Mouse (Mus musculus) regulatory T cell (primary cell): Measurements from ENCODE around the gene B3gat3.
"Not testable (repeated sequence)": the region's sequence is repeated elsewhere in the genome, so short reads cannot be mapped to it uniquely, and the experiment has no call there.

Source experiments
- in situ Hi-C: fragments of 300-600 bp; cut with MboI, MseI; formaldehyde crosslinking; loops from one replicate; pipeline ENCODE4 v1.15.1; 2025; ENCODE audit warnings: high pct_unique_total_duplicates

The B3gat3 gene

DNA sequence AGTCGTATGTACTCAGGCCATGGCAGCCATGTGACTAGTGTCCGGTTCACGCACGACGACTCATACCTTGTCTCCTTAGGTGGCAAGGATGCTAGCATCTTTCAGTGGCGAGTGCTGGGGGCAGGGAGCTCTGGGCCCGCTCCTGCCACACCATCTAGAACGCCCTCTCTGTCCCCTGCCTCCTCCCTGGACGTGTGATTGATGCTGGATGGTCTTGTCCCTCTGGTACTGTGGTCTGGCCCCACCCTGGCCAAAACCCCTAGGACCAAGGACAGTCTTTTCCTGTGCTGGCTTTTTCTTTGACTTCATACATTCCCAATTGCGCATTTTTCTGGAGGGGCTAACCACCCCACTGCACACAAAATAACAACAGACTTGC lies 21.0 kb downstream of the B3gat3 start:
- in situ Hi-C loops = no loop called here

DNA sequence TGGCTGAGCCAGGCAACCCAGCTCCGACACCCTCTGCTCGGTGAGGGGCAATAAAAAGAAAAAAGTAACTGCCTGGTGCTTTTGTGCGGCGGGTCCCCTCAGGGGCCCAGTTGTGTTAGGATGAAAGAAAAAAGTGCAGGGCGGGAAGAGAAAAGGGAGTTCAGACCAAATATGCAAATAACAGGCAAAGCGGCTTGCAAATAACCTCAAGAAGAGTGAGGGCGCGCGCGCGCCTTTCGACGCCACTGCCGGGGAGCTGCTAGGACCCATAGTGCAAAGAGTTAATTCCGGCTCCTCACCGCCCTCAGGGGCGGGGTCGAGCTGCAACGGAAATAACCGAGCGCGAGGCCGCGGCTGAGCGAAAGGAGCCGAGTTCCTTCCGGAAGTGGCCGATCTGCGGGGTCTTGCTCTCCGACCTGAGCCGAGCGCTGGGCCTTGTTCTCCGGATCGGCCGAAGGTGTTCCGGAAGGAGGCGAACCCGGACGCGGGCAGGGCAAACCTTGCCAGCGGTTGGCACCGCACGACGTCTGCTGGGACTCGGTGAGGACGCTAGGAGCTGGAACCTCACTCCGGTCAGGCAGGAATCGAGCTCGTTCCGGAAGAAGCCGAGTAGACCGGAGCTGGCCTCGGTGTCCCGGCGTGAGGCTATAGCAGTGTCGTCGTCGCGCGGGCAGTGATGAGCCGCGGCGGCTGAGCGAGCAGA lies 21.5 kb downstream of the B3gat3 start, which contains the start of gene Mta2:
Mta2 (plus strand) TSS at position 361 of the 703 bp plus-strand sequence.
- in situ Hi-C loops = no loop called here

DNA sequence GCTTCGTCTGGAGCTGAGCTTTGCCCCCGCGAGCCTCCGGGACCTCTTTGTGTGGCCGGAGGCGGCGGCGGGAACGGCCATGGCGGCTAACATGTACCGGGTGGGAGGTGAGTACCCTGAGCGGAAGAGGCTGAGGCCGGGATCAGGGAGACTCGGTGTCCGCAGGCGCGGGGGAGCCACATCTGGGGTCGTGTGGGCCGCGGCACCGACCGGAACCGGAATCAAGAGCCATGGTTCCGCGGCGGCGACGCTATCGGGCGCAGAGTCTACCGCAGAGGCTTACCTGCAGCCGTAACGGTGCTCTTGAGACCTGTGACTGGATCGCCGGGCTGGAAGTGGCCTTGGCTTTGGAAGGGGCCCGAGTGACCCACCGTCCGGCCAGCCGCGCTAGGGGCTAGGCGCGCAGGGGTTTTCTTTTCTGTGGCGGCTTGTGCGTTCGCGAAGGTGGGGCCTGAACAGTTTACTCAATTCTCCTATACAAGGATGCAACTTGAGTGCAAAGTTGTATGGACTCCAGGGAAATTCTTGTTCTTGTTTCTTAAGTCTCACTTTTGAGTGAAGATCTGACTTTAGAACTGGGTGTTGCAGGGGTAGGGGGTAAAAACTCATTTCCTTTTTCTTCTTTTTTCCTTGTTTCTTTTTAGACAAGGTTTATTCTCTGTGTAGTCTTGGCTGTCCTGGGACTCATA lies 22.2 kb downstream of the B3gat3 start:
- in situ Hi-C loops = no loop called here

DNA sequence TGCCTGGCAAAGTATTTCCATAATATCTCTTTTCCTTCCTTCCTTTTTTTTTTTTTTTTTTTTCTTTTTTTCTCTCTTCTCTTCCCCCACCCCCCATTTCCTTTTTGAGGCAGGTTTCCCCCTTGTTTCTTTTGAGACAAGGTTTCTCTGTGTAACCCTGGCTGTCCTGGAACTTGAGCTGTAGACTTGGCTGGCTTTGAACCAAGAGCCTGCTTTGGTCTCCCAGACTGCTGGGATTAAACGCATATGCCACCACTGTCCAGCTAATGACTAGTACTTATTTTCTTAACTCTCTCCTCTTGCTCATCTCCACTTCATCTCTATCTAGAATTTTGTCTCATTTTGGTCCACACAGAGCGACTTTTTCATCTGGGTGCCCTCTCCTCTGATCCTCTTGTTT lies 22.9 kb downstream of the B3gat3 start:
- in situ Hi-C loops = no loop called here

- in situ Hi-C loops = no loop called here
These were observed 23.9 kb downstream of the B3gat3 start for GRCm38 (mm10) chr19:8944062-8944461.

DNA sequence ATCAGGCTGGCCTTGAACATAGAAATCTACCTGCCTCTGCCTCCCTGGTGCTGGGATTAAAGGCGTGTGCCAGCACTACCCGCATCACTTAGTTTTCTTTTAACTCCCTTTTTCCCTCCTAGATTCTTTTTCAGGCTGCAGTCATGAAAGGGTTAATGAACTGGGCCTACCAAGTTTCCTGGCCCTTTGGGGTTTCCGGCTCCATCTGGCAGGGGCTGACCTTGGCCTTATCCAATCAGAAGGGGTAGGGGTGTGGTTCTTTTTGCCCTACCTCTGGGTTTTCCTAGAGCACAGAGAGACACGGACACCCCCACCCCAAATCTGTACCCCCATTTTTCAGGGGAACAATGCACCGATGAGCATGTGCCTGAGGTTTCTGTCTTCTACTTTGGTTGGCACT lies 24.6 kb downstream of the B3gat3 start:
- in situ Hi-C loops = no loop called here

DNA sequence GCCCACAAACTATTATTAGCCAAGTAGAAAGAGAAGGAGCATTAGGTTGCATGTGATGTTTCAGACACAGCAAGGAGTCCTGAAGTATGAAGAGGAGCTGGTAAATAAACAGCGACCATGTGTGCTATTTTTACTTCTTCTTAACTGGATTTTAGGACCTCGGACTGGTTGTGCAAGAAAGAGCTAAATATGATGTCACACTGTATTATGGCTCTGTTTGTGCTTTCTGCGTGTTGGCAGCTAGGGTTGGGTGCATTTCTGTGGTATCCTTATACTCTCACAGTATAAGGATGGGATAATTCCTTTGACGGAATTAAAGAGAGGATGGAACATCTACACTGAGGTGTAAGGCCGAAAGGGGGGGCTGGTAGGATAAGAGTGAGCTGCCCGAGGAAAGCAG lies 25.1 kb downstream of the B3gat3 start:
- in situ Hi-C loops = no loop called here

GRCm38 (mm10) chr19:8946929-8947328 lies 26.8 kb downstream of the B3gat3 start:
- in situ Hi-C loops = no loop called here

DNA sequence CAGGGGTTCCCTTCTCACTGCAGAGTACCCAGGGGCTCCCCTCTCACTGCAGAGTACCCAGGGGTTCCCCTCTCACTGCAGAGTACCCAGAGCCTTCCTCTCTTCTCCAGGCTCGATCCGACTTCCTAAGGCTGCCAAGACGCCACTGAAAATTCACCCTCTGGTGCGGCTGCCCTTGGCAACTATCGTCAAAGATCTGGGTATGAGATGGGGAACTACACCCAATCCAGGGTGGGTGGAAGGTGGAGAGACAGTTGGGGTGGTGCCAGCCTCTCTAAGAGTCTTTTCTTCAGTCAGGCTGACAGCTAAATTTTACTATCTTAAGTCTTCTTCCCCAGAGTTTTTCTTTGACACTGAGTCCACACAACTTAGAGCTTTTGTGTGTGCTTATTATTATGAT lies 30.0 kb downstream of the B3gat3 start:
- in situ Hi-C loops = no loop called here

GRCm38 (mm10) chr19:8952241-8952640 lies 32.1 kb downstream of the B3gat3 start:
- in situ Hi-C loops = no loop called here

DNA sequence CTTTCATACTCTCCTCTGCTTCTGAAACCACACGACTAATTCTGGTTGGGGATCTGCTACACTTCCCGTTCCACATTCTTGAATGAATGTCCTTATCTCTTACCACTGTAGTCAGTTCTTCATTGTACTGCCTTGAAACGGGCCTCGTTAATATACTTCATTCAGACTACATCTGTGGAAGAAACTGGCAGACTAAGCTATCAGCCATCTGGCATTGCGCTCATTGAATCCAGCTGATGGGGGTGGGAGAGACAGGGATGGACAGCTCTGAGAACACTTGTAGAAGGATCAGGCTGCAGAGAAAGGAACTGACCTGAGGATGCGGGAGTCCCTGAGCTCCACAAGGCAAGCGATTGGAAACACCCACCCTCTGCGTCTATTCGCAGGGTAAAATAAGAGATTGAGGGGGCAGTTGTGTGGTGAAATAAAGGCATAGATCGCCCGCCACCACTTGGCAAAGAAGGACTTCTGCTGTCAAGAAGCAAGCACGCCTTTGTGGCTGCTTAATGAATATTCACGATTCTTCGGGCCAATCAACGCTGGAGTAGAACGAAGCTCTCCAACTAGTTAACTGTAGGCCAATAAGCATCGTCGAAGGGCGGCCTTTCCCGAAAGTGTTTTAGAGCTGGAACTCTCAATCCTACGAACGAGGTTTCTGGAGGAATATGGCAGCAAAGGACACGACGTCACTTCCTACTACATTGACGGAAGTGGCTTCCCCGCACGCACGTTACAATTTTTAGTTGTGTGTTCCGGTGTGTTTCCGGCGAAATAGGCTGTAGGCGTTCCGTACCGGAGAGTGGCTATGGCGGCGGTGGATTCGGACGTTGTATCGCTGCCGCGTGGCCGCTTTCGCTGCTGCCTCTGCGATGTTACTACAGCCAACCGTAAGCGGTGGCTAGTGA lies 33.2 kb downstream of the B3gat3 start, which contains the start of gene Tut1:
Tut1 (plus strand) TSS at position 713 of the 905 bp plus-strand sequence.
- in situ Hi-C loops = no loop called here

DNA sequence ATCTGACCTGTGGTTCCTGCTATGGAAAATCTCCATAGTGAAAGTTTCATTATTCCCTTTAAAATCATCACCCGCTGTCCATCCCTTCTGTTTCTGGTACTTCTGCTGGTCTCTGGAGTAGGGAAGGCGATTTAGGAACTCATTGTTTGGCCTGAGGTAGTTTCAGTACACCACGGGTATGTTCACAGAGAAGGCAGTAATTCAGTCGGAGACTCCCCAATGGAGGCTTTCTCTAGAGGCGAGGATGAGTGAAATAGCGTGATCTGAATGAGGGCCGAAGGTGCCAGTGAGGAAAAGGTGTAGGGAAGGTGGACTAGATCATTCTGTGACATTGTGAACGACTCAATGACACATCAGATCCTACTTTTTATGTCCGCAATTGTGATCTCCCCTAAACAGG lies 34.0 kb downstream of the B3gat3 start:
- in situ Hi-C loops = no loop called here

- in situ Hi-C loops = loop anchor here (5.0 to 10.0 kb wide), 2 partner anchors 57 to 125 kb away; partner anchors contain the start of genes Bscl2 and Gng3
These were observed 42.1 kb downstream of the B3gat3 start for GRCm38 (mm10) chr19:8962256-8962655.

- in situ Hi-C loops = loop anchor here (10.0 kb wide), 1 partner anchor 60 kb away; no protein-coding TSS in a partner anchor
These were observed 44.9 kb downstream of the B3gat3 start for GRCm38 (mm10) chr19:8965075-8965474.

- in situ Hi-C loops = loop anchor here (10.0 kb wide), 1 partner anchor 61 kb away; no protein-coding TSS in a partner anchor
These were observed 45.6 kb downstream of the B3gat3 start for GRCm38 (mm10) chr19:8965771-8966170.

GRCm38 (mm10) chr19:8966198-8966589 lies 46.0 kb downstream of the B3gat3 start:
- in situ Hi-C loops = loop anchor here (10.0 kb wide), 1 partner anchor 61 kb away; no protein-coding TSS in a partner anchor

- in situ Hi-C loops = loop anchor here (10.0 kb wide), 1 partner anchor 62 kb away; no protein-coding TSS in a partner anchor
These were observed 46.6 kb downstream of the B3gat3 start, which contains the start of gene Eef1g for GRCm38 (mm10) chr19:8966590-8967372. Gene Eef1g, plus strand, starts transcription at chr19:8967041.

GRCm38 (mm10) chr19:8967373-8967743 lies 47.2 kb downstream of the B3gat3 start:
- in situ Hi-C loops = loop anchor here (10.0 kb wide), 1 partner anchor 63 kb away; no protein-coding TSS in a partner anchor

DNA sequence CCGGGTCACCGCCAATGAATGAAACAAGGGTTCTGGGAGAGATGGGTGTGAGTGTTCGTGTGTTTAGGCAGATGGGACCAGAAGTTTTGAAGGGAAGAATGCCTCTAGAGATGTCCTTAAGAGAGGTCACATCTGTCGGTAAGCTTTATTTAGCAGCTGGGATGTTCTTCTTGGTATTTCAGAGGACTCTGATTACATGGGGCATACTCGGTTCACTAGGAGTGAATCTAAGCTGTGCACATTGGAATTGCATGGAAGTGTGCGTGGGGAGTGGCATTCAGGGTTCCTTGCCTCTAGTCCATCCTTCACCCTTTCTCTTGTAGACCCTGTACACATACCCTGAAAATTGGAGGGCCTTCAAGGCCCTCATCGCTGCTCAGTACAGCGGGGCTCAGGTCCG lies 47.7 kb downstream of the B3gat3 start:
- in situ Hi-C loops = loop anchor here (10.0 kb wide), 1 partner anchor 63 kb away; no protein-coding TSS in a partner anchor

- in situ Hi-C loops = not testable (repeated sequence)
These were observed 52.3 kb downstream of the B3gat3 start for GRCm38 (mm10) chr19:8972491-8972890.

DNA sequence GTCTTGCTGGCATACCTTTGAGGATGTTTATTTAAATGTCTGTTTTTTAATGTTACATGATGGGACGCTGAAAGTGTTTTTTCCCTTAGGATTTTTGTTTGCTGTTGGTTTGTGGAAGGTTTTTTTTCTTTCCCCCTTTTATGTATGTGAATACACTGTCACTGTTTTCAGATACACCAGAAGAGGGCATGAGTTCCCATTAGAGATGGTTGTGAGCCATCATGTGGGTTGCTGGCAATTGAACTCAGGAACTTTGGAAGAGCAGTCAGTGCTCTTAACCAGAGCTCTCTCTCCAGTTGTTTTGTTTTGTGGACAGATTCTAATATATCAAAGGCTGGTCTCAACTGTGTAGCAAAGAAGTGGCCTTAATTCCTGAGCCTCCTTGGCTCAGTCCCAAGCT lies 54.5 kb downstream of the B3gat3 start:
- in situ Hi-C loops = loop anchor here (25.0 kb wide), 1 partner anchor 462 kb away; no protein-coding TSS in a partner anchor
